Mouse (Mus musculus) 3T3-L1 (cell line): ENCODE results near the gene Kif17.

ENCODE experiments used
- DNase-seq: peaks from one replicate; pipeline ENCODE4 v3.0.0-alpha.2; 2015; ENCODE audit warnings: low read depth, low spot score

The Kif17 gene

GRCm38 (mm10) chr4:138259482-138259881 is 9.2 kb downstream of the Kif17 start:
- DNase-seq: no peak

GRCm38 (mm10) chr4:138261843-138262681 is 11.8 kb downstream of the Kif17 start:
- DNase-seq: peak; percentile 55

- no peak for DNase-seq
Observed at GRCm38 (mm10) chr4:138267869-138268268, 17.6 kb downstream of the Kif17 start.

GRCm38 (mm10) chr4:138272011-138272997 is 22.1 kb downstream of the Kif17 start:
- DNase-seq: peak; percentile 64

- DNase-seq: peak; percentile 10
Observed at GRCm38 (mm10) chr4:138278346-138278745, 28.1 kb downstream of the Kif17 start.

- peak; percentile 89 for DNase-seq
Observed at GRCm38 (mm10) chr4:138282834-138283233, 32.6 kb downstream of the Kif17 start.

- no peak for DNase-seq
Observed at GRCm38 (mm10) chr4:138286411-138286810, 36.2 kb downstream of the Kif17 start.

- no peak for DNase-seq
Observed at GRCm38 (mm10) chr4:138288691-138289090, 38.5 kb downstream of the Kif17 start.

GRCm38 (mm10) chr4:138292028-138292427 is 41.8 kb downstream of the Kif17 start:
- no peak for DNase-seq

GRCm38 (mm10) chr4:138293261-138293948 is 43.2 kb downstream of the Kif17 start:
- DNase-seq: no peak

- no peak for DNase-seq
Observed at GRCm38 (mm10) chr4:138293949-138294550, 43.8 kb downstream of the Kif17 start.

GRCm38 (mm10) chr4:138301271-138301780 is 51.1 kb downstream of the Kif17 start:
- DNase-seq: no peak

- DNase-seq: no peak
Observed at GRCm38 (mm10) chr4:138303011-138303410, 52.8 kb downstream of the Kif17 start.

GRCm38 (mm10) chr4:138303742-138304141 is 53.5 kb downstream of the Kif17 start:
- no peak for DNase-seq

GRCm38 (mm10) chr4:138304340-138305104 is 54.3 kb downstream of the Kif17 start, which contains the start of gene Ddost:
Gene Ddost (plus strand): TSS chr4:138304730.
- DNase-seq: peak; percentile 99

- no peak for DNase-seq
Observed at GRCm38 (mm10) chr4:138307025-138307424, 56.8 kb downstream of the Kif17 start.

- no peak for DNase-seq
Observed at GRCm38 (mm10) chr4:138307739-138308138, 57.5 kb downstream of the Kif17 start.

GRCm38 (mm10) chr4:138310311-138310910 is 60.2 kb downstream of the Kif17 start:
- no peak for DNase-seq

- DNase-seq: no peak
Observed at GRCm38 (mm10) chr4:138311595-138311994, 61.4 kb downstream of the Kif17 start.

GRCm38 (mm10) chr4:138312105-138312504 is 61.9 kb downstream of the Kif17 start:
- DNase-seq: no peak
